Mouse (Mus musculus): ENCODE measurements around the gene Il31. TPM values are rescaled to one million over a fixed set of nuclear protein-coding genes. Genes with fewer than 3 reads are reported as not detected.

Gene Il31
- total RNA-seq, 2 experiments from 2014 or later = not detected

Small RNA genes within 50 kb of the gene (microRNA-seq; reads per million reads assigned to microRNA genes)
- gene Mir7647 = 0 reads per million in 2 experiments

Other genes starting within 250 kb of the Il31 start
- 1 to 10 TPM in 1 of 2 experiments, under 1 TPM in 1; 0.87 to 2.2 TPM for gene Wdr66, start 237.4 kb downstream of the Il31 start, total RNA-seq (2021)
- gene Bcl7a, start 145.7 kb downstream of the Il31 start, total RNA-seq (2021) = 10 to 100 TPM in 1 of 2 experiments, 1 to 10 TPM in 1; 6.6 to 10.7 TPM
- gene Mlxip, start 94.7 kb downstream of the Il31 start, total RNA-seq (2021) = 10 to 100 TPM; 49.7 to 50.7 TPM
- gene Lrrc43, start 184 bp downstream of the Il31 start, total RNA-seq (2021) = not detected
- gene B3gnt4, start 21.0 kb upstream of the Il31 start, total RNA-seq (2021) = not detected
- 10 to 100 TPM; 36.1 to 39.0 TPM for gene Diablo, start 34.7 kb upstream of the Il31 start, total RNA-seq (2021)
- not detected for gene Gm49027, start 36.0 kb upstream of the Il31 start, total RNA-seq (2021)
- 10 to 100 TPM; 28.6 to 31.1 TPM for gene Vps33a, start 83.5 kb upstream of the Il31 start, total RNA-seq (2021)
- gene Clip1, start 195.1 kb upstream of the Il31 start, total RNA-seq (2021) = 100 to 1,000 TPM; 264 to 276 TPM
- gene Zcchc8, start 231.6 kb upstream of the Il31 start, total RNA-seq (2021) = 10 to 100 TPM in 1 of 2 experiments, 1 to 10 TPM in 1; 9.9 to 17.6 TPM

All from gastrocnemius, postnatal 36 days (tissue).